Mouse (Mus musculus): Measurements from ENCODE around the gene Ccnl2. TPM values are rescaled to one million over a fixed set of nuclear protein-coding genes. Genes with fewer than 3 reads are reported as not detected.
"Not testable (repeated sequence)": the region's sequence is repeated elsewhere in the genome, so short reads cannot be mapped to it uniquely, and the experiment has no call there.

Ccnl2 gene
- polyA plus RNA-seq, 1 experiment, result 45.9 TPM

GRCm38 (mm10) chr4:155788300-155788699 lies 24.0 kb upstream of the Ccnl2 start:
- WGBS, result 56% methylated on average over 3 of the region's 3 CpGs
- DNase-seq (ENCODE audit: low read depth, low spot score), result no peak

- not testable (repeated sequence) for DNase-seq (ENCODE audit: low read depth, low spot score)
Measured at GRCm38 (mm10) chr4:155788833-155789232, 23.5 kb upstream of the Ccnl2 start.

GRCm38 (mm10) chr4:155790021-155790489 lies 22.2 kb upstream of the Ccnl2 start, which contains the start of gene Ankrd65:
TSS of gene Ankrd65 (plus strand) at chr4:155790439.
- DNase-seq (ENCODE audit: low read depth, low spot score), result no peak
- 90% methylated on average over 3 of the region's 3 CpGs for WGBS

More at GRCm38 (mm10) chr4:155788833-155789232, 23.5 kb upstream of the Ccnl2 start:
- 75% methylated on average over 4 of the region's 4 CpGs for WGBS

GRCm38 (mm10) chr4:155790650-155791161 lies 21.6 kb upstream of the Ccnl2 start:
- no peak for DNase-seq (ENCODE audit: low read depth, low spot score)
- 46% methylated on average over 3 of the region's 3 CpGs for WGBS

GRCm38 (mm10) chr4:155791240-155791933 lies 20.9 kb upstream of the Ccnl2 start:
- DNase-seq (ENCODE audit: low read depth, low spot score), result no peak
- WGBS, result 79% methylated on average over 24 of the region's 24 CpGs

GRCm38 (mm10) chr4:155793730-155794129 lies 18.6 kb upstream of the Ccnl2 start:
- 76% methylated on average over 2 of the region's 2 CpGs for WGBS
- DNase-seq (ENCODE audit: low read depth, low spot score), result no peak

- no peak for DNase-seq (ENCODE audit: low read depth, low spot score)
- 100% methylated on average over 1 of the region's 1 CpGs for WGBS
Measured at GRCm38 (mm10) chr4:155802075-155802474, 10.2 kb upstream of the Ccnl2 start.

- 10% methylated on average over 12 of the region's 12 CpGs for WGBS
- DNase-seq (ENCODE audit: low read depth, low spot score), result no peak
Measured at GRCm38 (mm10) chr4:155802741-155803339, 9.4 kb upstream of the Ccnl2 start, which contains the start of gene Mrpl20. TSS of gene Mrpl20 (plus strand) at chr4:155802878.

- peak; percentile 68 for DNase-seq (ENCODE audit: low read depth, low spot score)
- under 1% methylated on average over 58 of the region's 58 CpGs for WGBS
Measured at GRCm38 (mm10) chr4:155803340-155804041, 8.8 kb upstream of the Ccnl2 start.

- no peak for DNase-seq (ENCODE audit: low read depth, low spot score)
- WGBS, result 83% methylated on average over 3 of the region's 3 CpGs
Measured at GRCm38 (mm10) chr4:155807841-155808240, 4.4 kb upstream of the Ccnl2 start.

- WGBS, result under 1% methylated on average over 49 of the region's 49 CpGs
Measured at GRCm38 (mm10) chr4:155812665-155813181, 434 bp downstream of the Ccnl2 start.

GRCm38 (mm10) chr4:155817533-155817932 lies 5.2 kb downstream of the Ccnl2 start:
- WGBS, result 37% methylated on average over 4 of the region's 4 CpGs
- DNase-seq (ENCODE audit: low read depth, low spot score), result peak; percentile 62

More at GRCm38 (mm10) chr4:155812665-155813181, 434 bp downstream of the Ccnl2 start:
- no peak for DNase-seq (ENCODE audit: low read depth, low spot score)

GRCm38 (mm10) chr4:155821025-155821424 lies 8.7 kb downstream of the Ccnl2 start:
- 65% methylated on average over 7 of the region's 7 CpGs for WGBS
- DNase-seq (ENCODE audit: low read depth, low spot score), result no peak

- 93% methylated on average over 16 of the region's 16 CpGs for WGBS
- DNase-seq (ENCODE audit: low read depth, low spot score), result no peak
Measured at GRCm38 (mm10) chr4:155823443-155823842, 11.2 kb downstream of the Ccnl2 start.

GRCm38 (mm10) chr4:155829866-155830265 lies 17.6 kb downstream of the Ccnl2 start:
- DNase-seq (ENCODE audit: low read depth, low spot score), result no peak
- WGBS, result 90% methylated on average over 4 of the region's 4 CpGs

- 42% methylated on average over 8 of the region's 8 CpGs for WGBS
- no peak for DNase-seq (ENCODE audit: low read depth, low spot score)
Measured at GRCm38 (mm10) chr4:155830596-155830995, 18.3 kb downstream of the Ccnl2 start.

GRCm38 (mm10) chr4:155831205-155831766 lies 19.0 kb downstream of the Ccnl2 start, which contains the start of gene Aurkaip1:
TSS of gene Aurkaip1 (plus strand) at chr4:155831272.
- DNase-seq (ENCODE audit: low read depth, low spot score), result peak; percentile 71
- WGBS, result under 1% methylated on average over 49 of the region's 49 CpGs

GRCm38 (mm10) chr4:155831831-155832230 lies 19.5 kb downstream of the Ccnl2 start:
- WGBS, result under 1% methylated on average over 25 of the region's 25 CpGs
- DNase-seq (ENCODE audit: low read depth, low spot score), result no peak

- 36% methylated on average over 10 of the region's 10 CpGs for WGBS
Measured at GRCm38 (mm10) chr4:155832321-155832720, 20.0 kb downstream of the Ccnl2 start.

More at GRCm38 (mm10) chr4:155832321-155832720, 20.0 kb downstream of the Ccnl2 start:
- DNase-seq (ENCODE audit: low read depth, low spot score), result no peak
